Mouse (Mus musculus): ENCODE results near the gene Esam.

The Esam gene

GRCm38 (mm10) chr9:37527396-37528224 is at the start of gene Esam:
Gene Esam, plus strand, starts transcription at chr9:37528078.
- DNase-seq (ENCODE audit: low spot score): peak; percentile 73

DNA sequence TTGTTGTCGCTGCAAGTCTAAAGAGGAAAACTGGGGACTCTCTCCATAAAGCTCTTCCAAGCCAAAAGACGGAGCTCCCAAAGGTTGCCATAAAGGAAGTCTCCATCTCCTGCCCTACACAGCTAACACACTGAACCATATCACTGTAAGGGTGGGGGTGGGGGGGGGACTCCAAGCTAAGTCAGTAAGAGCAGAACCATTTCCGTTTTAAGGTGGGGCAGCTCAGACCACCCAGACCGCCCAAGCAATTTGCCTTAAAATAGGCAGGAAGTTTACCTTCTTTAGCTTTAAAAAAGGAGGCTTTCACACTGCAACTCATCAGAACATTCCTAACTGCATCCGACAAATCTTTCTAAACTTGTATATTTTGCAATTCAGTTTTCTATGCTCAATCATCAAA is 42.7 kb upstream of the Esam start:
- DNase-seq (ENCODE audit: low spot score): no peak

DNA sequence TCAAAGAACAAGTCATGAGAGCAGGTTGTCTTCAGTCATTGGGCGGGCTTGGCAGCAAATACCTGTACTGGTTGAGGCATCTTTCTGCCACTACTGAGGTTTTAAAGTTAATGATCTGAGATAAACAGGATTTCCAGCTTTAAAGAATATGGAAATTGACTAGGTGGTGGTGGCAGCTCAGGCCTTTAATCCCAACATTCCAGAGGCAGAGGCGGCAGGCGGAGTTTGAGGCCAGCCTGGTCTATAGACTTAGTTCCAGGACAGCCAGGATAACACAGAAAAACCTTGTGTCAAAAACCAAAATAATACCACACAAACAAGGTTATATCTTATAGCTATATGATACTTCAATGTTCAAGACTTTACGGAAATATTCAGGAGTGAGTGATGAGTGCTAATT is 39.8 kb upstream of the Esam start:
- DNase-seq (ENCODE audit: low spot score): no peak

- peak; percentile 93 for DNase-seq (ENCODE audit: low spot score)
These were observed 39.1 kb upstream of the Esam start, which contains the start of gene Msantd2 for GRCm38 (mm10) chr9:37488611-37489396. Gene Msantd2, plus strand, starts transcription at chr9:37489319.

DNA sequence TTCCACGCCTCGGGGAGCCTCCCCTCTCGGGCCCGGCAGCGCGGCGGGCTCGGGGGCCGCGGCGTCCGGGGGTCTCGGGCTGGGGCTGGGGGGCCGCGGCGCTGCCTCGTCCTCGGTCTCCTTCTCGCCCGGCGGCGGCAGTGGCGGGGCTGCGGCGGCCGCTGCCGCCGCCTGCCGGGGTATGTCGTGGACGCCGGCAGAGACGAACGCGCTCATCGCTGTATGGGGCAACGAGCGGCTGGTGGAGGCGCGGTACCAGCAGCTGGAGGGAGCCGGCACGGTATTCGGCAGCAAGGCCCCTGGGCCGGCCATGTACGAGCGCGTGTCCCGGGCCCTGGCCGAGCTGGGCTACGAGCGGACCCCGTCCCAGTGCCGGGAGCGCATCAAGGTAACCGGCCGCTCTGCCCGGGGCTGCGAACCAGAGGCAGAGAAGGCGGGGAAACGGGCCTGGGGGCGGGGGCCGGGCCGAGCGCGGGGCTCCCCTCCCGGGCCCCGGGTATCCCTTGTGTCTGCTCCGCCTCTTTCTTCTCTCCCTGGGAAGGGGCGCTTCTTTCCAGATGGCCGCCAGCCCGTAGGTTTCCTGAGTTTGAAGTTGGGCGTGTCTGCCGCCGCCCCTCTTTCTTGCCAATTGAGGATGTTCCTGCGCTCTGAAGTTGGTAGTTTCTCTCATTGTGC is 38.3 kb upstream of the Esam start:
- peak; percentile 72 for DNase-seq (ENCODE audit: low spot score)

DNA sequence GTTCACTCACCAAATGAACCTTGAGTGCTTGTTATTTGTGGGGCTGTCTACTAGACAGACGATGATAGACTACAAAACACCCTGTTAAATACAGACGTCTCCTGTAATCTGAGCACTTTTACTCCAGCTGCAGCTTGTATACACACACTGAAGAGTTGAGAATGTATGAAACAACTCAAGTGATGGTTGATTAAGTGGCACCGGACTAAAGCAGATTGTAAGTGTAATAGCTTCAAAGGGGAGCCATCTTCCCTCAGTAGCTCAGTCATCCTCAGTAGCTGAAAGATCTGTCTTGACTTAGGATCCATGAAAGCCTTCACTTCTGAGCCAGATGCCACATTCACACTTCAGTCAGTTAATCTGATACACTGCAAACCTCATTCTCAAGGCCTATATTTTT is 32.1 kb upstream of the Esam start:
- no peak for DNase-seq (ENCODE audit: low spot score)

DNA sequence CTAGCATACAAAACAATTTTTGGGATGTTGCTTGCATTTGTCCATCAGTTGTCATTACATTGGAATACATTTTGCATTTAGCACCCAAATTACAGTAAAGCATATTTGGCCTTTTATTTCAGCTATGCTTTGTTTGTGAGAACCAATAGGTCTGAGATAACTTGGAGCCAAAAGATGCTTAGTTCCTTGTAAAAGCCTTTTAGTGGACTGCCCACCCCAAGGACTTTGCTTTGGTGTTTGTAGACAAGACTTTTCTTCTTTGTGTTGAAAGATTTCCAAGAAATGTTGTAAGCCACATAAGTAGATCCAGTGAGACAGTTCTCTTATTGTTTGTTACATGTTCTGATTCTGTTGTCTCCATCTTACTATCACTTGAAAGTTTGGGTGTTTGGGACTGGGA is 31.6 kb upstream of the Esam start:
- DNase-seq (ENCODE audit: low spot score): no peak

- DNase-seq (ENCODE audit: low spot score): no peak
These were observed 27.7 kb upstream of the Esam start for GRCm38 (mm10) chr9:37500201-37500600.

GRCm38 (mm10) chr9:37501170-37501569 is 26.7 kb upstream of the Esam start:
- DNase-seq (ENCODE audit: low spot score): no peak

DNA sequence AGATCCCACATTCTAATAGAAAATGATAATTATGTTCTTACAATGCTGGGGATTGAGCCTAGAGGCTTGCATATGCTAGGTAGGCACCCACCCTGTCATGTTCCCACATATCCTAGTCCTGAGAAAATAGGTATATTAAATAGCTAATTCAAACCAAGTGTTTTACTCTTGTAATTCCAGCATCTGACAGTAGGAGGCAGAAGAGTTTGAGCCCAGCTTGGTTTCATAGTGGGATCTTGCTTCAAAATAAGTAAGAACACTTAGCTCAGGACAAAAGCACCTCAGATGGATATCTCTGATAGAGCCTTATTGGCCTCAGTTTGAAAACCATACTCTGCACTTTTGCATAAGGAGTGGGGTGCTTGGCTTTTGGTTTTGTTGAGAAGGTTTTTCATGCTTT is 23.5 kb upstream of the Esam start:
- DNase-seq (ENCODE audit: low spot score): no peak

DNA sequence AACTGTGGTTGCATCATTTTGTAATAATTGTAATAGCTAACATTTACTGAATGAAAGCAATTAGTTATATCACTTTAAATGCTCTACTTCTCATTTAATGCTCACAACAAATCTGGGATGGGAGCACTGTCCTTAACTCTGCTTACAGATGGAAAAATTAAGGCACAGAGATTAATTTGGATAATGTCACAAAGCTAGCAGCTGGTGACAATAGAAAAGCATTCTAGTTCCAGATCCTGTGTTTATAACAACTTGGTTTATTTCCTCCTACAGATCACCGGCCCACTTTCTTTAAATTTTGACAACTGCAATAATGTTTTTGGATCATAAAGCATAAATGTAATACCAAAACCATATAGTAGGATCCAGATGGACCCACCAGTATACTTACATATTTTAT is 21.9 kb upstream of the Esam start:
- no peak for DNase-seq (ENCODE audit: low spot score)

DNA sequence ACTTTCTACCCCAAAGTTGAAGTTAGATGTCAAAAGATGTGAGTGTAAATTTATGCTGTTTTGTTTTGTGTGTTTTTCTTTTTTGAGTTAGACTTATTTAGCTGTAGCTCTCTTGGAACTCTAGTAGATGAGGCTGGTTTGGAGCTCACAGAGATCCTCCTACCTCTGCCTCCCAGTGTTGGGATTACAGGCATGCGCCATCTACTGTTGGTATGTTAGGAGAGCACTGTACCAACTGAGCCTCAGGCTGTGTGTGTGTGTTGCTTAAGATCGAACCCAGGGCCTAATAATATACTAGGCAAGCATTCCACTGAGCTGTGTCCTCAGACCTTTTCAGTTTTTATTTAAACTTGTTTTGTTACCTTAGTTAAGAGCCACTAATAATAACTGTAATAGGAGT is 15.8 kb upstream of the Esam start:
- DNase-seq (ENCODE audit: low spot score): no peak

DNA sequence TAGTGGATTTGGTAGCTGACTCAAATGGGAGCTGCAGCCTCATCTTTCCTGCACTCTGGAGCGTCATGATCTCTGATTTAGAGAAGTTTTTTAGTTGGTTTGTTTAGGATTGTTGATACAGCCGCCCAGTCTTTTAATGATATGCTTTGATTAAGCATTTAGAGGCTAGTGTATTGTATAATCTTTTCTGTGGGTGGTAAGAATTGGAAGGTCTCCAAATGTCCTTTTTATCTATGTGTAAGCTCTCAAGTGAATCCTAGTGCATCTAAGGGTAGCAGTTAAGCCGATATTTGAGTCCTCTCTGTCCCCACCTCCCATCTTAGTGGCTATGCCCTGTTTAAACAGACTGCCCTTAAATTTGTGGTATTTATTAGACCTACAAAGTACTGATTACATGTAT is 13.4 kb upstream of the Esam start:
- DNase-seq (ENCODE audit: low spot score): no peak

DNA sequence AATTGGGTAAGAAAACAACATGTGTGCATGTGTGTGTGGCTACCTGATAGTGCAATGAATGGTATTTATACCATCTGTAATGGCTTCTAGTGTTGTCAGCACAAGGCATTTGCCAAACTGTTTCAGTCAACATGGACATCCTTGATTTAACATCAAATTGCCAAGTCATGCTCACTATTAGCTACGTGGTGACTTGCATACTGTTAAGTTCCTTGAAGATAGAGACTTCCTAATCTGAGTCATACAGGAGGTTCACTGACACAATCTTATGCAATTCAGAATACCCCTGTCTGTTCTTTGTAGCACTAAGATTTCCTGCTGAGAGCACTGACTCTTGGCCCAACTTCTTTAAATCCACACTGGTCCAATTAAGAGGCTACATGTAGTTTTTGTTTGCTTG is 10.4 kb upstream of the Esam start:
- no peak for DNase-seq (ENCODE audit: low spot score)

- DNase-seq (ENCODE audit: low spot score): no peak
These were observed 8.9 kb upstream of the Esam start for GRCm38 (mm10) chr9:37518991-37519390.

DNA sequence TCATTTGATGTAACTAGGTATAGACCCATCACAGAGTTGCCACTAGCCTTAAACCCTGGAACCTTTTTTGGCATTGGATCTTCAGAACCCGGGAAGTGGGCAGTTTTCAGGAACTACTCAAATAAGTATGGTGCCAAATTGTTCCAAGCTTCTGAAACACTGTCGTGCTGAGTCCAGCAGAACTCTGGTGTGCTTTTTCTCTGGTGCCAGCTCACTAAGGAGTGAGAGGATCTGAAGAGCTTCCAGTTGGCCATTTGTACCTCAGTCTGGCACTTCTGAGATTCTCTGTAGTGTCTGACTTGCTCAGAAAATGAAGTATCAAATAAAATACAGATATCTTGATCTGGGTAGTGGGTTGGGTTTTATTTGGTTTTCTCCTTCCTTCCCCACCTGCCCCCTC is 7.9 kb upstream of the Esam start:
- no peak for DNase-seq (ENCODE audit: low spot score)

GRCm38 (mm10) chr9:37525461-37525860 is 2.4 kb upstream of the Esam start:
- no peak for DNase-seq (ENCODE audit: low spot score)

- DNase-seq (ENCODE audit: low spot score): no peak
These were observed 1.2 kb upstream of the Esam start for GRCm38 (mm10) chr9:37526443-37527395.

GRCm38 (mm10) chr9:37528225-37528970 is 520 bp downstream of the Esam start:
- DNase-seq (ENCODE audit: low spot score): peak; percentile 32

DNA sequence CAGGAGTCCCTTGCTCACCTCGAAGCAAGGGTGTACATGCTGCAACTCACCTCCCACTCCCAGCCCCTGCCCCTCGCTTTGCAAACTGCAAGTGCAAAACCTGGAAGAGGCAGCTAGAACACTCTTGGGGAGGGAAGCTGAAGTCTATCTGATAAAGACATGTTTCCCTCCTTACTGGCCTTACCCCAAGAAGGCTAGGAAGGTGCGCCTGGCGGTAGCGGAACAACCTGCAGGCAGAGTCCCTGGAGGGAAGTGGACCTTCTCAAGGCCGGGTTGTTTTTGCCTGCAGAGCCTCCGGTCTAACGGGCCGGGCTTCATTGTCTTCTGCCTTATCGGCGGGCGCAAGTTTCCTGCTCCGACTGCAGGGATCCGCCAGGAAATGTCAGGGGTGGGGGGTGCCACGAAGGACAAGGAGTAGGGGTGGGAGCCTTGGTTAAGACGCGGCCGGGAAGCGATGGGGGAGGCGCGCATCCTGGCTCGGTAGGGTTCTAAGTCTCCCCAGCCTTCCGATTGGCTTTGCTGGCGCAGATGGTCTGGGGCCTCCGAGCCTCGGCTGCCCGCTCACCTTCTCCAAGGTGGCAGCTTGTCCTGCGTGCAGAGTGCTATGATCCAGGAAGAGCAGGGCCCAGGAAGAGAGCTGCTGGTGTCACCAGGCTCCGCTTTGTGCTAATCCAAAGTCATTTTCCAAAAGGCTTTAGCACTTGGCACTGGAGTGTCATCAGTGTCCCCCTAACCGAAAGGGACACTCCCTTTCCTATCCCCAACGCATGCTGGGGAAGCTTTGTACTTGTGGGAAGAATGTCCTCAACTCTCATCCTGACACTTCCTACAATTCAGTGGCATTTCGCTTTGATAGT is 2.4 kb downstream of the Esam start:
- peak; percentile 61 for DNase-seq (ENCODE audit: low spot score)
